Mouse (Mus musculus) retina, postnatal 7 days (tissue): Measurements from ENCODE around the gene Rmdn3.

Experiments used
- DNase-seq: peaks from one replicate; pipeline ENCODE4 v3.0.0-alpha.2; 2012; ENCODE audit warnings: low read depth, low spot score

Gene Rmdn3

GRCm38 (mm10) chr2:119167866-119168256, 11.0 kb upstream of the Rmdn3 start:
- DNase-seq = no peak

- DNase-seq = peak; percentile 48
These were observed 10.3 kb upstream of the Rmdn3 start, which contains the start of gene Gchfr for GRCm38 (mm10) chr2:119166901-119167865. Gchfr (plus strand) TSS chr2:119167773.

DNA sequence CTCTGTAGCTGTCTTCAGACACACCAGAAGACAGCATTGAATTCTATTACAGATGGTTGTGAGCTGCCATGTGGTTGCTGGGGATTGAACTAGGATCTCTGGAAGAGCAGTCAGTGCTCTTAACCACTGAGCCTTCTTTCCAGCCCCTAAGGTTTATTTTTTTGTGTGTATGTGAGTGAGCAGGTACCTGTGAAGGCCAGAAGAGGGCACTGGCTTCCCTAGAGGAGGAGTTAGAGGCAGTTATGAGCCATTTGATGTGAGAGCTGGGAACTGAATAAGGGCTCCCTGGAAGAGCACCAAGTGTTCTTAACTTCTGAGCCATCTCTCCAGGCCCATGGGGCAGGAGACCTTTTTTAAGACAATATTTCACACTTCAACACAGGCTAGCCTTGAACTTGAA, 8.6 kb upstream of the Rmdn3 start:
- DNase-seq = no peak

DNA sequence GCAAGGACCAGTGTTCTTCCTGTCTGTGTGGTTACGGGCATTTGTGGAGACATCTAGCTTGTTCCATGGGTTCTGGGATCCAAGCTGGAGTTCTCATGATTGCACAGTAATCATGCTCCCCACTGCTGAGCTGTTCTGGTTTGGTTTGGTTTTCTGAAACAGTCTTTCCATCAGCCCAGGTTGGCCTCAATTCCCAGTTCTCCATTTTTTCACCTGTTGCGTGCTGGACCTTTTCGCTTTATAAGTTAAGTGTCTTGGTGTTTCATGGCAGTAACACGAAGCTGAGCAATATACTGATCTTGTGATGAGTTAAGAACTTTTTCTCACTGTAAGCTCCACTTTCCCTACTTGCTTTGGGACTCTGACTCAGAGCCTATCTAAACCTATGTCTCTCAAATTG, 7.2 kb upstream of the Rmdn3 start:
- DNase-seq = no peak

GRCm38 (mm10) chr2:119163135-119163534, 6.3 kb upstream of the Rmdn3 start:
- no peak for DNase-seq

- no peak for DNase-seq
These were observed 4.4 kb upstream of the Rmdn3 start for GRCm38 (mm10) chr2:119161247-119161646.

GRCm38 (mm10) chr2:119157836-119158235, 1.0 kb upstream of the Rmdn3 start:
- no peak for DNase-seq

- DNase-seq = no peak
These were observed 653 bp downstream of the Rmdn3 start for GRCm38 (mm10) chr2:119156081-119156680.

DNA sequence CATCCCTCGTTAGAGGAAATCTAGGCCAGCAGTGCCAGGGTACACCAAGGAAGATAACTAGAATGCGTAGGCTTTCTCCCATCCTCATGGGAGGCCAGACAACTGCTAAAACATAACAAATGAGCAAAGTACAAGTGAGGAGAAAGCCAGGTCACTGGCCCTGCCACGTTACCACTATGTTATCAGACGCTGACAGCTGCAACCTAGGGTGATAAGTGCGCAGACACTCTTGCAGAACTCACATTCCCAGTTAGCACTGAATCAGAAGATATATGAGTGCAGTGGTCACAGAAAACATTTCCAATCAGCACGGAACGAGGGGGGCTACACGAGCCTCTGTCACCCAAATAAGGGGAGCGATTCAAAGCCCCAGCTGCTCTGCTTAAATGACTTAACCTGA, 1.4 kb downstream of the Rmdn3 start:
- no peak for DNase-seq

DNA sequence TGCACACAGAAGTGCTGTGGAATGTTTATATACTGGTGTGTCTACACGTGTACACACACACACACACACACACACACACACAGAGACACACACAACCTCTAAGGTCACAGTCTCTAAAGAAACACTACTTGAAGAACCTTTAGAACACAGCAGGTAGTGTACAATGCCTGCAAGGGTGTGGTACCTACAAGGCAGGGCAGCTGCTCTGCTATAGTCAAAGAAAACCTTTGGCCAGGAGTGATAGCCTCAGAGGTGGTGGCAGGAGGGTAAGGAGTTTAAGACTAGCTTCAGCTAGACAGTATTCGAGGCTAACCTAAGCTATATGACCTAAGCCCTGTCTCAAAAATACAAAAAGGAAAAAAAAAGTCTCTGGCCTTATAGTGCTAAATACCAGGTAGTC, 2.2 kb downstream of the Rmdn3 start:
- DNase-seq = no peak

- no peak for DNase-seq
These were observed 4.6 kb downstream of the Rmdn3 start for GRCm38 (mm10) chr2:119152255-119152654.

DNA sequence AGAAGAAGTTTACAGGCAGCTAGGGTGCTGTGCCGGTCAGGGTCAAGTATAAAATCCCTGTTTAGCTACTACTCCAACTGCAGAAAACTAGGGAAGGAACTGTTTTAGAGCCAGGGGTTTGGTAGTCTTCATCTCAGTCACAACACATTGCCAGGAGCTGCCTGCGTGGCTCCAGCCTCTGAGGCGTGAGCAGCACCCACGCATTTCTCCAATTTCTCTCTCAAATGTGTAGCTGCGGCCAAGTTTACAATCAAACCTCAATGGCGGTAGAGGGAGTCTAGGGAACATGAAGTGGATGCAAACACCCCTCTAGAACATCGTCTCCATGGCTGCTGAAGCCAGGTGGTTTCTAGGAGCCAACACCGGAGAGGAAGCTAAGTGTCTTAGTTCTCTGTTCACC, 9.1 kb downstream of the Rmdn3 start:
- no peak for DNase-seq

DNA sequence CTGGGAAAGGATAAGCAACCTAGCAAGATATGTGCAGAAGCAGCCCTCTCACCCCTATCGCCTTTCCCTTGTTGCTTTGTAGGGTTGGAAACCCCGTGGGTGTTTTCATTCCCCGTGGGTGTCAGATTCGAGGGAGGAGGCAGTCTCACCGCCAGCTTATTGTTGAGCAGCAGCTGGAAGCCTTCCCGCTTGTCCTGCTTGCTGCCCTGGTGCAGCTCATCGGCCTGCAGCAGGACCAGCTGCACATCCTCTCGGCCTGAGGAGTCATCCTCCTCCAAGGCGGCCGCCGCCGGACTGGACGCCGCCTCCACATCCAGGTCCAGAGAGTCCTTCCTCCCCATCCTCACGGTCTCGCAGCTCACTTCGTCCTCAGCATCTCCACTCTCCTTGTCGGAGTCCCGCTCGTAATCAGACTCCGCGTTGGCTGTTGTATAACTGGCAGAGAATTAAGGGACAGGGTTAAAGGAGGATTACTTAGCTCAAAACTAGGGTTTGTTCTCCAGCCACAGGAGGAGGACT, 9.6 kb downstream of the Rmdn3 start:
- DNase-seq = no peak

DNA sequence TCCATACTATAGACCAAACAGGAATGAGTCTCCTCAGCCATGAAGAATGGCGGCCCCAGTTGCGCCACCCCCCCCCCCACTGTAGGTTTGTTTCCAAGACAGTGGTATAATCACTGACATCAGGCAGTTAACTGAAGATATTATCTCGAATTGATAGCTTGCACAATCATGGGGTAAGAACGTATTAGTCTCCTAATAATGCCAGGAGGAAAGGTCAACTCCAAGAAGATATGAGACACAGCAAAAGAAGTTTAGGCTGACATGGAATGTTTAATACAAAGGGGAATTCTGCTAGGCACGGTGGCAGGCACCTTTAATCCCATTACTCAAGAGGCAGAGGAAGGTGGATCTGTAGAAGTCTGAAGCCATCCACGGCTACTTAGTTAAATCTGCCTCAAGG, 10.4 kb downstream of the Rmdn3 start:
- DNase-seq = no peak

DNA sequence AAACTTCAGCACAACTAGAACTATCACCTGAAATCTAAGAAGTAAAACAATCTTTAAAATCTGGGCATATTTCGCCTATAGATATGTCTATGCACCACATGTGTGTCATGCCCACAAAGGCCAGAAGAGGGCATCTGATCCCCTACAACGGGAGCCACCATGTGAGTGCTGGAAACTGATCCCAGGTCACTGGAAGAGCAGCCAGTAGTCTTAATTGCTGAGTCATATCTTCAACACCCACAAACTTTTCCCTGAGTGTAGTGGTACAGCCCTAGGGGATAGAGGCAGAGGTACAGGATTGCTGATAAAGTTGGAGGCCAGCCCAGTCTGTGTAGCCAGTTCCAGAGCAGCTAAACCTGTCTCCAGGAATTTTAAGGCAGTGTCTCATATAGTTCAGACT, 11.6 kb downstream of the Rmdn3 start:
- no peak for DNase-seq

- DNase-seq = no peak
These were observed 20.4 kb downstream of the Rmdn3 start for GRCm38 (mm10) chr2:119136346-119136898.

- no peak for DNase-seq
These were observed 43.5 kb downstream of the Rmdn3 start for GRCm38 (mm10) chr2:119113121-119113925.

- peak; percentile 79 for DNase-seq
These were observed 44.3 kb downstream of the Rmdn3 start, which contains the start of gene Rad51 for GRCm38 (mm10) chr2:119112438-119113112. Rad51 (plus strand) TSS chr2:119112793.

DNA sequence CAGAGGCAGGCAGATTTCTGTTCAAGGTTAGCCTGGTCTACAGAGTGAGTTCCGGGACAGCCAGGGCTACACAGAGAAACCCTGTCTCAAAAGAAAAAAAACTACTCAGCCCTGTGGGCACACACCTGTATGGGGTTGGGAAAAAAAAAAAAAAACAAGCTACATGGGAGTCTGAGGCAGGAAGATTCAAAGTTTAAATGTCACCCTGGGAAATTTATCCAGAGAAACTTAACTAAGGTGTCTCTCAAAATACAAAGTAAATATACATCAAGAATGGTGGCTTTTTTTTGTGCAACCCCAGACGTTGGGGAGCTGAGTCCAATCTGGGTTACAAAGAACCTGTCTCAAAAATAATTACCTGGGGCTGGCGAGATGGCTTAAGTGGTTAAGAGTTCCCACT, 45.8 kb downstream of the Rmdn3 start:
- DNase-seq = no peak

GRCm38 (mm10) chr2:119108554-119108953, 48.3 kb downstream of the Rmdn3 start:
- DNase-seq = no peak

DNA sequence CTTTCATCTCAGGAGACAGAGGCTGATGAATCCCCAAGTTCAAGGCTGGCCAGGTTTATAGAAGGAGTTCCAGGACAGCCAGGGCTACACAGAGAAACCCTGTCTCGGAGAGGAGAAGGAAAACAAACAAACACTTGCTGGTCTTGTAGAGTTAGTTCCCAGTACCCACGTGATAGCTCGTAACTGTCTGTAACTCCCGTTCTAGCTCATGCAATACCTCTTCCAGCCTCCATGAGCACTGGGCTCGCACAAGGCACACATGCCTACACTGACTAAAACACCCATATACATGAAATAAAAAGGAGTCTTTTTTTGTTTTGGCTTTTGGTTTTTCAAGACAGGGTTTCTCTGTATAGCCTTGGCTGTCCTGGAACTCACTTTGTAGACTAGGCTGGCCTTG, 50.3 kb downstream of the Rmdn3 start:
- DNase-seq = no peak
